Mouse (Mus musculus) ES-E14 (cell line): ENCODE data around the gene Dpy30. TPM values are rescaled to one million over a fixed set of nuclear protein-coding genes. Genes with fewer than 3 reads are reported as not detected.

ENCODE experiments used
- DNase-seq: peaks from one replicate; pipeline ENCODE4 v3.0.0-alpha.2; 2013; ENCODE audit warnings: low read depth, low spot score
- H3K27ac ChIP-seq: 2 replicates; pipeline ENCODE4 v1.5.1; 2012; ENCODE audit warnings: low read depth, mild to moderate bottlenecking, low read length, moderate library complexity, mixed read lengths; ENCODE audit not compliant: poor library complexity, insufficient read depth, severe bottlenecking
- H3K36me3 ChIP-seq: 2 replicates; pipeline ENCODE4 v1.6.1; 2012; ENCODE audit warnings: mild to moderate bottlenecking, low read length, moderate library complexity, mixed read lengths; ENCODE audit not compliant: control insufficient read depth, poor library complexity, insufficient read depth, severe bottlenecking
- H3K4me1 ChIP-seq, 2 experiments: fragments of 150-350 bp in 1 of 2; sonication (generic) in 1 of 2; 2 replicates each; pipeline ENCODE4 v1.6.1; 2012; ENCODE audit warnings: low read length in 2 of 2, mild to moderate bottlenecking in 1 of 2, mixed read lengths in 1 of 2; ENCODE audit not compliant: control insufficient read depth in 2 of 2, insufficient read depth in 2 of 2, poor library complexity in 1 of 2
- H3K4me3 ChIP-seq, 2 experiments: fragments of 150-350 bp in 1 of 2; sonication (generic) in 1 of 2; 2 replicates each; pipeline ENCODE4 v1.5.1; 2012; ENCODE audit warnings: low read length in 2 of 2, low read depth in 1 of 2, mild to moderate bottlenecking in 1 of 2, mixed read lengths in 1 of 2; ENCODE audit not compliant: insufficient read depth in 1 of 2, poor library complexity in 1 of 2, severe bottlenecking in 1 of 2
- H3K9ac ChIP-seq: 2 replicates; pipeline ENCODE4 v1.6.1; 2012; ENCODE audit warnings: low read depth, mild to moderate bottlenecking, low read length, mixed read lengths; ENCODE audit not compliant: poor library complexity, insufficient read depth, severe bottlenecking
- H3K9me3 ChIP-seq: fragments of 150-350 bp; sonication (generic); 2 replicates; pipeline ENCODE4 v1.6.1; 2012; ENCODE audit warnings: low read depth, mild to moderate bottlenecking, low read length; ENCODE audit not compliant: control insufficient read depth, insufficient read depth
- CHD2 ChIP-seq: IDR thresholded peaks from 2 replicates; pipeline ENCODE4 v1.6.1; 2014; ENCODE audit warnings: mild to moderate bottlenecking, low read depth, low read length, inconsistent platforms
- HCFC1 ChIP-seq: IDR thresholded peaks from 2 replicates; pipeline ENCODE4 v1.6.1; 2012; ENCODE audit warnings: low read length, inconsistent platforms, borderline replicate concordance; ENCODE audit not compliant: insufficient read depth
- MAFK ChIP-seq: IDR thresholded peaks from 2 replicates; pipeline ENCODE4 v1.6.1; 2014; ENCODE audit warnings: mild to moderate bottlenecking, low read depth, low read length, inconsistent platforms; ENCODE audit not compliant: insufficient read depth
- ZC3H11A ChIP-seq: IDR thresholded peaks from 2 replicates; pipeline ENCODE4 v1.6.1; 2012; ENCODE audit warnings: low read depth, mild to moderate bottlenecking, inconsistent platforms, low read length, borderline replicate concordance
- ZNF384 ChIP-seq: IDR thresholded peaks from 2 replicates; pipeline ENCODE4 v1.6.1; 2012; ENCODE audit warnings: low read depth, low read length, inconsistent platforms
- in situ Hi-C, 2 experiments: fragments of 600-800 bp; cut with MboI; formaldehyde crosslinking; loops; one replicate each; pipeline ENCODE4 v1.15.1; 2025; ENCODE audit warnings: low sequenced_read_pairs in 2 of 2, inconsistent platforms in 1 of 2; ENCODE audit not compliant: unreplicated experiment in 2 of 2
- total RNA-seq: library from RNA; depleted of rRNA; stranded (reverse); fragments of 300-350 nt; gene quantifications from 2 replicates; pipeline ENCODE4 v1.2.3, GENCODE M21; 2012

Gene Dpy30
- total RNA-seq, 1 experiment, result 180 TPM

- no peak for TF ChIP-seq ZC3H11A
- no peak for TF ChIP-seq MAFK
- TF ChIP-seq ZNF384, result no peak
- no peak for TF ChIP-seq CHD2
- TF ChIP-seq HCFC1, result no peak
- H3K27ac ChIP-seq, result no peak overlapping the region
- H3K36me3 ChIP-seq, result peaks cover 2% of the 10 kb centered on the region; the same call in 1 of the 2 replicates
- no peak overlapping the region; a peak in 1 of 4 replicates for H3K4me3 ChIP-seq
- H3K9me3 ChIP-seq, result no peaks in the 10 kb centered on the region
- peaks cover 2 to 9% of the 10 kb centered on the region in 2 experiments; a peak in 2 of 4 replicates for H3K4me1 ChIP-seq
- DNase-seq, result no peak
- H3K9ac ChIP-seq, result no peak overlapping the region; the same call in 1 of the 2 replicates
- in situ Hi-C loops, result no loop called here
Measured at GRCm38 (mm10) chr17:74291640-74292361, 31.9 kb downstream of the Dpy30 start.

GRCm38 (mm10) chr17:74290869-74291268, 32.9 kb downstream of the Dpy30 start:
- TF ChIP-seq CHD2, result no peak
- TF ChIP-seq ZNF384, result no peak
- TF ChIP-seq ZC3H11A, result no peak
- no peak for TF ChIP-seq MAFK
- no peak for TF ChIP-seq HCFC1
- Histone ChIP-seq H3K9ac (no peak overlapping the region), H3K27ac (no peak overlapping the region), H3K4me1 (peaks cover 2 to 9% of the 10 kb centered on the region in 2 experiments; a peak in 2 of 4 replicates), H3K36me3 (peaks cover 2% of the 10 kb centered on the region; the same call in 1 of the 2 replicates), H3K4me3 (no peak overlapping the region), H3K9me3 (no peaks in the 10 kb centered on the region)
- in situ Hi-C loops, result no loop called here
- no peak for DNase-seq

- Histone ChIP-seq H3K36me3 (peaks cover 2% of the 10 kb centered on the region; the same call in 1 of the 2 replicates), H3K4me3 (no peak overlapping the region), H3K27ac (no peak overlapping the region), H3K4me1 (peaks cover 2 to 9% of the 10 kb centered on the region in 2 experiments; a peak in 2 of 4 replicates), H3K9me3 (no peaks in the 10 kb centered on the region), H3K9ac (no peak overlapping the region)
- TF ChIP-seq MAFK (no peak), ZNF384 (no peak), ZC3H11A (no peak), CHD2 (no peak), HCFC1 (no peak)
- in situ Hi-C loops, result no loop called here
- DNase-seq, result no peak
Measured at GRCm38 (mm10) chr17:74290198-74290597, 33.5 kb downstream of the Dpy30 start.

GRCm38 (mm10) chr17:74288626-74289025, 35.1 kb downstream of the Dpy30 start:
- Histone ChIP-seq H3K27ac (no peak overlapping the region), H3K36me3 (peaks cover 2% of the 10 kb centered on the region; the same call in 1 of the 2 replicates), H3K9ac (no peak overlapping the region), H3K9me3 (no peaks in the 10 kb centered on the region), H3K4me3 (no peak overlapping the region), H3K4me1 (peaks cover 4 to 9% of the 10 kb centered on the region in 2 experiments; a peak in 3 of 4 replicates)
- DNase-seq, result no peak
- in situ Hi-C loops, result no loop called here
- TF ChIP-seq MAFK, result no peak
- TF ChIP-seq ZC3H11A, result no peak
- TF ChIP-seq CHD2, result no peak
- no peak for TF ChIP-seq ZNF384
- TF ChIP-seq HCFC1, result no peak
